Mouse (Mus musculus) sigmoid colon, adult 10 weeks (tissue): ENCODE measurements around the gene Klf14. TPM values are rescaled to one million over a fixed set of nuclear protein-coding genes. Genes with fewer than 3 reads are reported as not detected.

ENCODE experiments used
- polyA plus RNA-seq: library from polyadenylated mRNA; stranded (reverse); fragments of 350-450 nt; fragmentation: Illumina TruSeq; extraction: RNeasy Lipid Tissue Mini Kit (QIAGEN cat#74804); gene quantifications from one replicate; pipeline ENCODE4 v1.2.3, GENCODE M21; 2014; ENCODE audit warnings: low read depth, low replicate concordance

Gene Klf14
- polyA plus RNA-seq, result not detected

GRCm38 (mm10) chr6:30958736-30959540 is at the start of gene Klf14:
Gene Klf14, minus strand, starts transcription at chr6:30959078.

GRCm38 (mm10) chr6:30915473-30915872 is 43.4 kb downstream of the Klf14 start, which contains the start of gene Tsga13:
Gene Tsga13, minus strand, starts transcription at chr6:30915573.

Other genes starting within 250 kb of the Klf14 start
- 4.0 TPM for gene Mest, start 235.5 kb downstream of the Klf14 start, polyA plus RNA-seq
- 53.6 TPM for gene Copg2, start 62.3 kb downstream of the Klf14 start, polyA plus RNA-seq
- not detected for gene Tsga13, start 43.5 kb downstream of the Klf14 start, polyA plus RNA-seq